Mouse (Mus musculus): Measurements from ENCODE around the gene Gmeb1.

Gmeb1 gene

GRCm38 (mm10) chr4:132216602-132217001, 44.8 kb downstream of the Gmeb1 start:
- DNase-seq: no peak

GRCm38 (mm10) chr4:132214847-132215246, 46.6 kb downstream of the Gmeb1 start:
- DNase-seq: no peak

- DNase-seq: peak; percentile 94
These were observed 49.3 kb downstream of the Gmeb1 start, which contains the start of gene Ythdf2 for GRCm38 (mm10) chr4:132211953-132212734. Gene Ythdf2 (minus strand): TSS chr4:132212303.

- peak; percentile 22 for DNase-seq
These were observed 50.1 kb downstream of the Gmeb1 start for GRCm38 (mm10) chr4:132211091-132211942.

- no peak for DNase-seq
These were observed 51.1 kb downstream of the Gmeb1 start for GRCm38 (mm10) chr4:132210325-132210724.

- DNase-seq: no peak
These were observed 52.1 kb downstream of the Gmeb1 start for GRCm38 (mm10) chr4:132209299-132209698.

- DNase-seq: no peak
These were observed 54.1 kb downstream of the Gmeb1 start for GRCm38 (mm10) chr4:132207280-132207679.

GRCm38 (mm10) chr4:132198771-132199170, 62.6 kb downstream of the Gmeb1 start:
- no peak for DNase-seq

- peak; percentile 67 for DNase-seq
These were observed 63.1 kb downstream of the Gmeb1 start for GRCm38 (mm10) chr4:132198285-132198712.

- DNase-seq: peak; percentile 65
These were observed 66.4 kb downstream of the Gmeb1 start for GRCm38 (mm10) chr4:132194975-132195374.

GRCm38 (mm10) chr4:132194373-132194772, 67.0 kb downstream of the Gmeb1 start:
- no peak for DNase-seq

- no peak for DNase-seq
These were observed 73.5 kb downstream of the Gmeb1 start for GRCm38 (mm10) chr4:132187826-132188401.

GRCm38 (mm10) chr4:132183162-132183561, 78.2 kb downstream of the Gmeb1 start:
- DNase-seq: no peak

GRCm38 (mm10) chr4:132181721-132182658, 79.4 kb downstream of the Gmeb1 start:
- DNase-seq: peak; percentile 49

GRCm38 (mm10) chr4:132180710-132181109, 80.7 kb downstream of the Gmeb1 start:
- no peak for DNase-seq

GRCm38 (mm10) chr4:132178630-132179059, 82.8 kb downstream of the Gmeb1 start:
- DNase-seq: peak; percentile 15

GRCm38 (mm10) chr4:132176474-132176873, 84.9 kb downstream of the Gmeb1 start:
- no peak for DNase-seq
